Mouse (Mus musculus): ENCODE results near the gene Fam198b. TPM values are rescaled to one million over a fixed set of nuclear protein-coding genes. Genes with fewer than 3 reads are reported as not detected.
"Not testable (repeated sequence)": the region's sequence is repeated elsewhere in the genome, so short reads cannot be mapped to it uniquely, and the experiment has no call there.

The Fam198b gene
- total RNA-seq, 2 experiments from 2014 or later: 0.40 to 1.0 TPM

- no peak for ATAC-seq (ENCODE audit: poor library complexity, severe bottlenecking)
Observed at GRCm38 (mm10) chr3:79916185-79916584, 31.9 kb downstream of the Fam198b start.

- no peak for ATAC-seq (ENCODE audit: poor library complexity, severe bottlenecking)
Observed at GRCm38 (mm10) chr3:79918761-79919160, 34.4 kb downstream of the Fam198b start.

DNA sequence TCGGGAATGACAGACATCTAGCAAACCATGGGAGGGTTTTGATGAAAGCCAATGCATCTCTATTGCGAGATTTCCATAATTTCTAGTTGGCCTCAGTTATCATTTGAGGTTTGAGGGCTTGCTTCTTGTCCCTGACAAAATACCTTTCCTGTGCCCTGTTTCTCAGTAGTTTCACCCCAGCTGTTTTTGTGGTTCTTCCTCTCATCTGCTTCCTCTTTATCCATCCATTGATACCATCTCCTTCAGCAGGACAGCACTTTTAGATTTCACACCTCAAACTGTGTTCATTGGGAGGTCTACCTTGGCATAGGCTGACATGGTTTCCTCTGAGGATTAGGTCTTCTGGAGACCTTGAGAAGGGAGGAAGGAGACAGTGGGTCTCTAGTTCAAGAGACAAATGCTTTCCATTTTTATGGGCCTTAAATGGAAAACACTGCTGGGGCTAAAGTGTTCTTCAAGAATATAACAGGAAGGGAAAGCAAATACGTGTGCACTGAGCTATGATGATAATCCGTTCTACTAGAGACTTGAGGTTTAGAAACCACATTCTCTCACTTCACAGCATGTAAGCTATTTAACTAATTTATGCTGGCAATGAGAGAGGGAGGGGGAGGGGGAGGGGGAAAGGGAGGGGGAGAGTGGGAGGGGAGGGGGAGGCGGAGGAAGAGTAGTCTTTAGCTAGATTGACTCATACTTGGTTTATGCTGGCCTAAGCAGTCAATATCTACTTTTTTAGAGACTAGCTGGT is 41.8 kb downstream of the Fam198b start:
- 0 out of 2 replicates have a peak, but pooled peaks have one; percentile 52 for ATAC-seq (ENCODE audit: poor library complexity, severe bottlenecking)

GRCm38 (mm10) chr3:79927050-79927449 is 42.7 kb downstream of the Fam198b start:
- ATAC-seq (ENCODE audit: poor library complexity, severe bottlenecking): no peak

DNA sequence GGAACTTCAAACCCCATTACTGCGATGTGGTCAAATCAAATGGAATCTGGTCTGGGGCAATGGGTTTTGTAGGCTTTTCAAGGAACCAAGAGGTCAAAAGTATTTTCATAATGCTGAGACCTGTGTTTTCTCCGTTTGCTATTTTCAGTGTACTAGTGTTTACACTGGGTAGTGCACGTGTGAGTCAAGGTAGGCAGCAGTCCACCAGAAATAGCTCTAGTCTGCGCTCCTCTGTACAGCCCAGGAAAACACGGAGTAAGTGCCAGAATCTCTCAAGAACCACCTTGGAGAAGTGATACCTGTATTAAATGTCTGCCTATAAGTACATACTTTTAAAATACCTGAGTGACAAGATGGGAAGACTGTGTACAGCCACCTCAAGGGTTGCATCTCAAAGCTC is 44.1 kb downstream of the Fam198b start:
- no peak for ATAC-seq (ENCODE audit: poor library complexity, severe bottlenecking)

- ATAC-seq (ENCODE audit: poor library complexity, severe bottlenecking): no peak
Observed at GRCm38 (mm10) chr3:79930141-79930744, 45.9 kb downstream of the Fam198b start.

- peak; percentile 98 for ATAC-seq (ENCODE audit: poor library complexity, severe bottlenecking)
Observed at GRCm38 (mm10) chr3:79936213-79936612, 51.9 kb downstream of the Fam198b start.

GRCm38 (mm10) chr3:79936730-79937447 is 52.6 kb downstream of the Fam198b start:
- ATAC-seq (ENCODE audit: poor library complexity, severe bottlenecking): peak; percentile 69

- ATAC-seq (ENCODE audit: poor library complexity, severe bottlenecking): no peak
Observed at GRCm38 (mm10) chr3:79947736-79948135, 63.4 kb downstream of the Fam198b start.

DNA sequence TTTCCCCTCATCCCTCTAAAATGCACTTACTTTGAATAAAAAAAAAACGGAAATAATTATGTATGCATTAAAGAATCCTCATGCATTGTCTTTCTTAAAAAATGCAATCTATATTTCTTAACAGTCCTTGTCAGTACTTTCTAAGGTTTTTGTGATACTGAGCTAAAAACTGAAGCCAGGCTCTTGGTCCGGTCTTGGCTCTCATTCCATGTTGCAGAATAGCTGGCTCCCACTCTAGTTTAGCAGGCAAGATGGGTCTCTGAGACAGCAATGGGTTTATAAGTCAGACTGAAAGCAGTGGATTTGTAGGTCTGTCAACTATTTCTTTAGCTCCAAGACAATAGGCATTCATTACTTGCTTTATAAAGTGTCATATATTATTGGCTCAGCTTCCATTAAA is 63.8 kb downstream of the Fam198b start:
- ATAC-seq (ENCODE audit: poor library complexity, severe bottlenecking): no peak

DNA sequence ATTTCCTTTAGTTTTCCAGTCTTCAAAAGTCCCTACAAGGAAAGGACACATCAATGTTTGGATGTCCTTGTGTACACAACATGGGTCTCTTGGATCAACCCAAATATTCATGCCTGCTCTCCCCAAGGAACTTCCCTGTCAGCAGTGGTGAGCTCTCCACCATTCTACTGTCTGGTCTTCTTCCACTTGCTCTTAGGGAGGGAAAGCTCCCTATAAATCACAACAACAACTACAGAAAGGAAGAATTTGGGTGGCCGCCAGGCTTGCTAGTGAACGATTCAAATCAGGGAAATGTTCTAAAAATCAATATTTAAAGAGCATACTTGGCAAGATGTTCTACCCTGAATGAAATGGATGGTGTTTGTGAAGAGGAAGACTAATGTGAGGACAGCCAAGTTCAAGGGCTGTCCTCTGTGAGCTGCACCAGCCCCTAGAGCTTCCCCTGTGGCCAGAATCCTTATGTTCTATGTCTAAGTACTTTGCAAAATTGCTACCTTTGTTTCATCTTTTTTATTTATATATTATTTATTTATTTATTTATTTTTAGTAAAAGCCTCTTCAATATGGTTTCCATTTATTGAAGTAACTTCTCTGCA is 68.9 kb downstream of the Fam198b start:
- no peak for ATAC-seq (ENCODE audit: poor library complexity, severe bottlenecking)

DNA sequence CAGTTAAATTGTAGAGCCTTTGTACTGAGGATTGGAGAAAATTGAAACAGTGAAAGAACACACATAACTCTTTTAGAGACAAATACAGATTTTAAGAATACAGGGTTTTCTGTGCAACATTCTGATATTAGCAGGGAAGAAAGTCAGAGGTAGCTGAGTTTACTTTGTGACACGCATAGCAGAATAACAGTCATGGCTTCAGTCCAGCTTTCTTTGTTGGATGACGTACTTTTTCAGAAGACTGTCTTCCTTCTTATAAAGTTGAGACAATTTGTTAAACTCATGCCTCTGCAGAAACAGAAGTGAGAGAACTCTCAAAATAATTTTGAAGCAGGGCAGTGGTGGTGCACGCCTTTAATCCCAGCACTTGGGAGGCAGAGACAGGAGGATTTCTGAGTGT is 70.9 kb downstream of the Fam198b start:
- no peak for ATAC-seq (ENCODE audit: poor library complexity, severe bottlenecking)

- no peak for ATAC-seq (ENCODE audit: poor library complexity, severe bottlenecking)
Observed at GRCm38 (mm10) chr3:79956792-79957191, 72.5 kb downstream of the Fam198b start.

DNA sequence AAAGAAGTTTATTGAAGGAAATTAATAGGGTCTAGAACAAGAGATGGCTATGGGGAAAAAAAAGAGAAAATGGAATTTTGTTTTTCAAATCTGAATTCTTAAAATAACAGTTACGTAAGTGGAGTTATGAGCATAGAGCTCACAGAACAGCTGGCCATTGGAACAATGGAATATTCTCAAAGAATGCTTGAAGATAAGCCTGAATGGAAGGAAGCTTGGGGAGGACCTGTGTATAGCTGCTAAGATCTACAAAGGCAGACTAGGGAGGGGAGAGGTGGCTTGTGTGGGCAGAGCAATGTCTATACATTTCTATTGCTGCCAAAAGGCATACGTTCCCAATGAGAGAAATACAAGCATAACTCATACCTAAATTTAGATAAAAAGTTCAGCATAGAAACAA is 73.4 kb downstream of the Fam198b start:
- no peak for ATAC-seq (ENCODE audit: poor library complexity, severe bottlenecking)

GRCm38 (mm10) chr3:79966709-79967108 is 82.4 kb downstream of the Fam198b start:
- peak; percentile 69 for ATAC-seq (ENCODE audit: poor library complexity, severe bottlenecking)

DNA sequence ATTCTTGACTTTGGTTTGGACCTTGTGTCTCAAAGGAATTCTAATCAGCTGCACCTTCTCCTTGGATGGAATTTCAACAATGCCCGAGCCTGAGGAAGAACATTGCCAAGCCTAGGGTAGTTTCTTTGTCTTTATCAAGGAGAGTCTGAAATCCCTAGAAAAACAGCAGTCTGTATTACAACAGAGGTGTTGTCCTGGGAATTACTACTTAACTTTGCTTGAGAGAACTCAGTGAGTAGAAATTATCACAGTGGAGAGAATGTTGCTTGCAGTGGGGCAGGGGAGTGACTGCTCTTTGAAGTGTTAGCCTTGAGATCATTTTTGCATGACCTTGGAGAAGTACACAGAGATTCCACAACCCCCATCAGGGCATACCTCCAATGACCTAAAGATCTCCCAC is 83.0 kb downstream of the Fam198b start:
- no peak for ATAC-seq (ENCODE audit: poor library complexity, severe bottlenecking)

DNA sequence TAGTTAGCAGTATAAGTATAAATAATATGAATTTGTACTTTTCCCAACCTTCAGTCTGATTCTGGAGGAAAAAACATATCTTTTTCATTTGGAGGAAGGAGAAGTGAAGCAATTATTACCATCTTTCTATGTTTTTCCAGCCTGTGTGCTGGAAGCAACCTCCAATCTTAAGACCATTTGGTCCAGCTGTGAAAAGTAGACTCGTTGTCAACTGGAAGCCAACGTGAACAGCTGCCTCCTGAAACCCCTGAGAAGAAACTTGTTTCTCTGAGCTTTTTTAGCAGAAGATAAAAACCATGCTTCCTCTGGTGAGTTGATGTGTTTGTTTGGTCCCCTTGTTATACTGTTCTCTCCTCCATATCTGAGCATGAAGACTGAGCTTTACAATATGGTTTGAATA is 84.1 kb downstream of the Fam198b start:
- ATAC-seq (ENCODE audit: poor library complexity, severe bottlenecking): no peak

GRCm38 (mm10) chr3:79969536-79969935 is 85.2 kb downstream of the Fam198b start:
- not testable (repeated sequence) for ATAC-seq (ENCODE audit: poor library complexity, severe bottlenecking)

GRCm38 (mm10) chr3:79970070-79970469 is 85.7 kb downstream of the Fam198b start:
- ATAC-seq (ENCODE audit: poor library complexity, severe bottlenecking): no peak

DNA sequence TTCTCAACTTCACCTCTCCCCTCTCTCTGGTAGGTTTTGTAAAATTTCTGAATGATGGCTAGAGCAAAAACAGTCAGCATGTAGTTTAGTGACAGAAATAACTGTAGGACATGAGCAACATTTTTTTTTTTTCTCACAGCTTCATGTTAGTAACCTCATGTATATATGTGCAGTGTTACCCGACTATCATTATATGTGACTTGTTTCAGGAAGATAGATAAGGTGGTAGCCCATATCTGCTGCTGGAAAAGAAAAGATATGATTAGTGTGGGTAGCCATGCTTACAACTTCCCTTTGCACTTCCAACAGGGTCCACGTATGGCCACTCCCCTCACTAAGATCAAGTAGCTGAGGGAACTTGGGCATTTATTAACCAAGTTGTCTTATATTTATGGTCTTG is 86.2 kb downstream of the Fam198b start:
- no peak for ATAC-seq (ENCODE audit: poor library complexity, severe bottlenecking)

DNA sequence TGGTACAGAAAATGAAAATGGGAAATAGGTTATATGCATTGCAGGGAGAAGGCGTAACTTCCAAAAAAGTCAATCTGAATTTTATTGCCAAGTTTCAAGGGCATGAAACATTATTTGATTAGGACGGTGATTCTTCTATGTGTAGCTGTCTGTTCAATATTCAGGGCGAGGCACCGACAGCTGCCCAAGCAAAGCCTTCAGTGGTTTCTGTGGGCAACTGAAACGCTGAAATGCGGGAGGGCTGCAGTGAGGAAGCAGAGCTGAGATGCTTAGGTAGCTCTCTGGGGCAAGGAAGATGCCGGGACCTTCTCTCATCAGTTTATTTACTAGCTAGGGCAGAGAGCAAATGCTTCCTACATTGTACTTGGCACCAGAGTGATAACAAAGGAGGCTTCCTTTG is 87.2 kb downstream of the Fam198b start:
- ATAC-seq (ENCODE audit: poor library complexity, severe bottlenecking): no peak

- ATAC-seq (ENCODE audit: poor library complexity, severe bottlenecking): no peak
Observed at GRCm38 (mm10) chr3:79976786-79977185, 92.5 kb downstream of the Fam198b start.
